Mouse (Mus musculus) c-Kit-negative CD71-positive TER-119-positive erythroid progenitor cells, embryonic 14.5 days (primary cell): ENCODE results near the gene Utrn.

Source experiments
- DNase-seq: peaks from one replicate; pipeline ENCODE4 v3.0.0-alpha.2; 2013; ENCODE audit warnings: low read depth, low spot score

Gene Utrn

GRCm38 (mm10) chr10:12799416-12799815 lies 69.7 kb downstream of the Utrn start:
- DNase-seq, result no peak

- DNase-seq, result no peak
Measured at GRCm38 (mm10) chr10:12798248-12798647, 70.9 kb downstream of the Utrn start.

- no peak for DNase-seq
Measured at GRCm38 (mm10) chr10:12796510-12796840, 72.7 kb downstream of the Utrn start.

- no peak for DNase-seq
Measured at GRCm38 (mm10) chr10:12795796-12796509, 73.2 kb downstream of the Utrn start.

- DNase-seq, result no peak
Measured at GRCm38 (mm10) chr10:12792049-12792448, 77.1 kb downstream of the Utrn start.

GRCm38 (mm10) chr10:12790881-12791280 lies 78.3 kb downstream of the Utrn start:
- no peak for DNase-seq

- DNase-seq, result no peak
Measured at GRCm38 (mm10) chr10:12788529-12788928, 80.6 kb downstream of the Utrn start.

GRCm38 (mm10) chr10:12787965-12788364 lies 81.2 kb downstream of the Utrn start:
- DNase-seq, result no peak

- no peak for DNase-seq
Measured at GRCm38 (mm10) chr10:12785299-12785698, 83.9 kb downstream of the Utrn start.

- no peak for DNase-seq
Measured at GRCm38 (mm10) chr10:12781381-12781907, 87.7 kb downstream of the Utrn start.

GRCm38 (mm10) chr10:12773178-12773577 lies 96.0 kb downstream of the Utrn start:
- no peak for DNase-seq

GRCm38 (mm10) chr10:12771511-12771910 lies 97.7 kb downstream of the Utrn start:
- no peak for DNase-seq

GRCm38 (mm10) chr10:12762668-12763067 lies 106.5 kb downstream of the Utrn start:
- DNase-seq, result no peak

GRCm38 (mm10) chr10:12758702-12758988 lies 110.5 kb downstream of the Utrn start:
- no peak for DNase-seq

GRCm38 (mm10) chr10:12757943-12758701 lies 111.0 kb downstream of the Utrn start:
- DNase-seq, result no peak

GRCm38 (mm10) chr10:12756692-12757091 lies 112.5 kb downstream of the Utrn start:
- DNase-seq, result no peak

GRCm38 (mm10) chr10:12754911-12755310 lies 114.3 kb downstream of the Utrn start:
- DNase-seq, result no peak

- no peak for DNase-seq
Measured at GRCm38 (mm10) chr10:12754166-12754565, 115.0 kb downstream of the Utrn start.

GRCm38 (mm10) chr10:12743717-12744116 lies 125.4 kb downstream of the Utrn start:
- DNase-seq, result no peak

- DNase-seq, result no peak
Measured at GRCm38 (mm10) chr10:12739302-12739987, 129.7 kb downstream of the Utrn start.

GRCm38 (mm10) chr10:12737926-12738325 lies 131.2 kb downstream of the Utrn start:
- no peak for DNase-seq
